Mouse (Mus musculus) MEL (cell line): ENCODE measurements at regions not wholly inside any gene's neighbourhood (a gene's known extent, or its start where the extent isn't known, plus 50 kb on each side); places are given as distances from the start of the nearest gene placed in this dataset.

ENCODE experiments used
- CTCF ChIP-seq, 3 experiments: IDR thresholded peaks in 2 of 3; conservative IDR thresholded peaks in 1 of 3; 2 replicates each; pipeline ENCODE4 v1.5.1; 2011 to 2012; ENCODE audit warnings: low read length in 3 of 3, low read depth in 2 of 3, mild to moderate bottlenecking in 2 of 3, improper control_type of control experiment in 1 of 3, inconsistent platforms in 1 of 3, mixed read lengths in 1 of 3, moderate library complexity in 1 of 3; ENCODE audit not compliant: control insufficient read depth in 1 of 3, insufficient read depth in 1 of 3, poor library complexity in 1 of 3, severe bottlenecking in 1 of 3
- KAT2A ChIP-seq: conservative IDR thresholded peaks from 2 replicates; pipeline ENCODE4 v1.6.1; 2012; ENCODE audit warnings: low read depth, low read length, improper control_type of control experiment, inconsistent platforms

GRCm38 (mm10) chr11:19758892-19759291 lies 165.3 kb upstream of the Spred2 start:
- no peak for TF ChIP-seq KAT2A
- no peak for TF ChIP-seq CTCF (IDR thresholded peaks at IDR 0.05 in 2 of 3, conservative IDR thresholded peaks at IDR 0.05 in 1 of 3; ENCODE audit: control insufficient read depth in 1 of 3, insufficient read depth in 1 of 3, low read depth in 2 of 3, low read length in 3 of 3, poor library complexity in 1 of 3, severe bottlenecking in 1 of 3)
